Mouse (Mus musculus) midbrain, embryonic 15.5 days (tissue): ENCODE measurements around the gene Cyp1a2. TPM values are rescaled to one million over a fixed set of nuclear protein-coding genes. Genes with fewer than 3 reads are reported as not detected.

Source experiments
- ATAC-seq: fragments of 200-750 bp; cut with Nextera tagmentation; replicated peaks from 2 replicates; pipeline ENCODE4 v1.8.0; 2017; ENCODE audit warnings: moderate TSS enrichment
- H3K27ac ChIP-seq: fragments of 300-500 bp; sonication (generic); 2 replicates; pipeline ENCODE4 v1.5.1; 2015; ENCODE audit warnings: mild to moderate bottlenecking, inconsistent platforms
- H3K27me3 ChIP-seq: fragments of 300-500 bp; sonication (generic); replicated peaks from 2 replicates; pipeline ENCODE4 v1.6.1; 2015; ENCODE audit warnings: inconsistent platforms
- H3K36me3 ChIP-seq: fragments of 300-500 bp; sonication (generic); replicated peaks from 2 replicates; pipeline ENCODE4 v1.6.1; 2015; ENCODE audit warnings: inconsistent platforms
- H3K4me1 ChIP-seq: fragments of 300-500 bp; sonication (generic); 2 replicates; pipeline ENCODE4 v1.6.1; 2015; ENCODE audit warnings: inconsistent platforms
- H3K4me2 ChIP-seq: fragments of 300-500 bp; sonication (generic); 2 replicates; pipeline ENCODE4 v1.6.1; 2015; ENCODE audit warnings: inconsistent platforms, mild to moderate bottlenecking, moderate library complexity
- H3K4me3 ChIP-seq: fragments of 300-500 bp; sonication (generic); 2 replicates; pipeline ENCODE4 v1.5.1; 2015; ENCODE audit warnings: mild to moderate bottlenecking, inconsistent platforms
- H3K9ac ChIP-seq: fragments of 300-500 bp; sonication (generic); 2 replicates; pipeline ENCODE4 v1.6.1; 2015; ENCODE audit warnings: mild to moderate bottlenecking, inconsistent platforms
- H3K9me3 ChIP-seq: fragments of 300-500 bp; sonication (generic); 2 replicates; pipeline ENCODE4 v1.6.1; 2016; ENCODE audit warnings: inconsistent platforms
- WGBS: fragments of 180-500 bp; shearing (Covaris S2); methylation state at CpG from one replicate; pipeline ENCODE4 v1.1.7; 2015; ENCODE audit warnings: mixed read lengths; 5-methylcytosine and 5-hydroxymethylcytosine counted together
- polyA plus RNA-seq: library from polyadenylated mRNA; unstranded; fragments of >200 nt; fragmentation: Nextera tagmentation; extraction: Ambion mirVana; gene quantifications from 2 replicates; pipeline ENCODE4 v1.2.1, GENCODE M21; 2015

The Cyp1a2 gene
- polyA plus RNA-seq, 1 experiment from 2014 or later, result not detected

- Histone ChIP-seq H3K27ac (no peak overlapping the region), H3K4me1 (peaks cover 15% of the 10 kb centered on the region), H3K4me2 (no peak overlapping the region), H3K36me3 (no peaks in the 10 kb centered on the region), H3K4me3 (no peak overlapping the region), H3K9me3 (no peaks in the 10 kb centered on the region), H3K9ac (no peak overlapping the region), H3K27me3 (peaks cover 10% of the 10 kb centered on the region)
- WGBS, result 79% methylated on average over 1 of the region's 1 CpGs
- no peak for ATAC-seq
These were observed 15.1 kb upstream of the Cyp1a2 start for GRCm38 (mm10) chr9:57698466-57699150.

- Histone ChIP-seq H3K9ac (no peak overlapping the region), H3K9me3 (no peaks in the 10 kb centered on the region), H3K36me3 (no peaks in the 10 kb centered on the region), H3K27me3 (peaks cover 10% of the 10 kb centered on the region), H3K4me1 (peaks cover 15% of the 10 kb centered on the region), H3K4me3 (no peak overlapping the region), H3K27ac (no peak overlapping the region), H3K4me2 (no peak overlapping the region)
- ATAC-seq, result peak; percentile 50; the same call in 1 of the 2 replicates
- 18% methylated on average over 4 of the region's 4 CpGs for WGBS
These were observed 13.9 kb upstream of the Cyp1a2 start for GRCm38 (mm10) chr9:57697380-57697779.

- Histone ChIP-seq H3K4me1 (peaks cover 15% of the 10 kb centered on the region), H3K9me3 (no peaks in the 10 kb centered on the region), H3K4me2 (peak overlapping the region; percentile 96), H3K36me3 (no peaks in the 10 kb centered on the region), H3K27ac (0 out of 2 replicates have a peak overlapping the region, but pooled peaks have one; percentile 15), H3K27me3 (peaks cover 10% of the 10 kb centered on the region), H3K4me3 (peak overlapping the region; percentile 50), H3K9ac (peak overlapping the region; percentile 65)
- under 1% methylated on average over 42 of the region's 42 CpGs for WGBS
- ATAC-seq, result peak; percentile 83
These were observed 13.1 kb upstream of the Cyp1a2 start for GRCm38 (mm10) chr9:57696380-57697285.

GRCm38 (mm10) chr9:57694108-57694507 lies 10.6 kb upstream of the Cyp1a2 start:
- WGBS, result 94% methylated on average over 2 of the region's 2 CpGs
- H3K9ac ChIP-seq, result no peak overlapping the region
- H3K9me3 ChIP-seq, result no peaks in the 10 kb centered on the region
- H3K36me3 ChIP-seq, result no peaks in the 10 kb centered on the region
- H3K4me3 ChIP-seq, result no peak overlapping the region
- peaks cover 10% of the 10 kb centered on the region for H3K27me3 ChIP-seq
- H3K27ac ChIP-seq, result no peak overlapping the region
- peaks cover 15% of the 10 kb centered on the region for H3K4me1 ChIP-seq
- no peak overlapping the region for H3K4me2 ChIP-seq
- ATAC-seq, result no peak

- Histone ChIP-seq H3K9me3 (no peaks in the 10 kb centered on the region), H3K9ac (no peak overlapping the region), H3K4me2 (no peak overlapping the region), H3K27me3 (no peaks in the 10 kb centered on the region), H3K36me3 (no peaks in the 10 kb centered on the region), H3K4me3 (no peak overlapping the region), H3K4me1 (no peaks in the 10 kb centered on the region), H3K27ac (no peak overlapping the region)
- no peak for ATAC-seq
- 88% methylated on average over 2 of the region's 2 CpGs for WGBS
These were observed 5.1 kb upstream of the Cyp1a2 start for GRCm38 (mm10) chr9:57688606-57689005.

- 52% methylated on average over 2 of the region's 2 CpGs for WGBS
- ATAC-seq, result no peak
- Histone ChIP-seq H3K4me2 (no peak overlapping the region), H3K36me3 (no peaks in the 10 kb centered on the region), H3K4me1 (no peaks in the 10 kb centered on the region), H3K27ac (no peak overlapping the region), H3K27me3 (no peaks in the 10 kb centered on the region), H3K9ac (no peak overlapping the region), H3K4me3 (no peak overlapping the region), H3K9me3 (no peaks in the 10 kb centered on the region)
These were observed 4.7 kb upstream of the Cyp1a2 start for GRCm38 (mm10) chr9:57688158-57688557.

- 91% methylated on average over 2 of the region's 2 CpGs for WGBS
- Histone ChIP-seq H3K9me3 (no peaks in the 10 kb centered on the region), H3K9ac (no peak within 1 kb of the TSS), H3K4me1 (no peaks in the 10 kb centered on the region), H3K4me3 (no peak within 1 kb of the TSS), H3K27me3 (no peaks in the 10 kb centered on the region), H3K36me3 (no peaks in the 10 kb centered on the region), H3K27ac (no peak within 1 kb of the TSS), H3K4me2 (no peak within 1 kb of the TSS)
- ATAC-seq, result no peak
These were observed 4.2 kb upstream of the Cyp1a2 start, which contains the start of gene Cyp1a1 for GRCm38 (mm10) chr9:57687751-57688150. Cyp1a1 (plus strand) TSS chr9:57687928.

- Histone ChIP-seq H3K9me3 (no peaks in the 10 kb centered on the region), H3K4me3 (no peak overlapping the region), H3K27ac (no peak overlapping the region), H3K4me2 (no peak overlapping the region), H3K4me1 (no peaks in the 10 kb centered on the region), H3K27me3 (no peaks in the 10 kb centered on the region), H3K9ac (no peak overlapping the region), H3K36me3 (no peaks in the 10 kb centered on the region)
- WGBS, result 87% methylated on average over 5 of the region's 5 CpGs
- ATAC-seq, result no peak
These were observed 2.5 kb upstream of the Cyp1a2 start for GRCm38 (mm10) chr9:57686011-57686410.

- H3K36me3 ChIP-seq, result no peaks in the 10 kb centered on the region
- no peaks in the 10 kb centered on the region for H3K4me1 ChIP-seq
- H3K27me3 ChIP-seq, result no peaks in the 10 kb centered on the region
- no peaks in the 10 kb centered on the region for H3K9me3 ChIP-seq
- H3K27ac ChIP-seq, result no peak overlapping the region
- ATAC-seq, result no peak
- H3K9ac ChIP-seq, result no peak overlapping the region
- no peak overlapping the region for H3K4me2 ChIP-seq
- H3K4me3 ChIP-seq, result no peak overlapping the region
- WGBS, result 85% methylated on average over 10 of the region's 10 CpGs
These were observed 2.1 kb downstream of the Cyp1a2 start for GRCm38 (mm10) chr9:57681411-57681810.

- no peak overlapping the region for H3K9ac ChIP-seq
- WGBS, result 90% methylated on average over 5 of the region's 5 CpGs
These were observed 12.0 kb downstream of the Cyp1a2 start for GRCm38 (mm10) chr9:57671500-57671899.

GRCm38 (mm10) chr9:57671037-57671436 lies 12.5 kb downstream of the Cyp1a2 start:
- Histone ChIP-seq H3K36me3 (no peaks in the 10 kb centered on the region), H3K4me3 (no peak overlapping the region), H3K4me2 (no peak overlapping the region), H3K4me1 (no peaks in the 10 kb centered on the region), H3K9ac (no peak overlapping the region), H3K27me3 (no peaks in the 10 kb centered on the region), H3K9me3 (no peaks in the 10 kb centered on the region), H3K27ac (no peak overlapping the region)
- no peak for ATAC-seq
- 94% methylated on average over 4 of the region's 4 CpGs for WGBS

More at GRCm38 (mm10) chr9:57671500-57671899, 12.0 kb downstream of the Cyp1a2 start:
- ATAC-seq, result no peak
- Histone ChIP-seq H3K27me3 (no peaks in the 10 kb centered on the region), H3K27ac (no peak overlapping the region), H3K4me1 (no peaks in the 10 kb centered on the region), H3K9me3 (no peaks in the 10 kb centered on the region), H3K36me3 (no peaks in the 10 kb centered on the region), H3K4me3 (no peak overlapping the region), H3K4me2 (no peak overlapping the region)

- WGBS, result 76% methylated on average over 3 of the region's 3 CpGs
- no peak overlapping the region for H3K9ac ChIP-seq
- no peaks in the 10 kb centered on the region for H3K4me1 ChIP-seq
- H3K4me3 ChIP-seq, result no peak overlapping the region
- no peaks in the 10 kb centered on the region for H3K36me3 ChIP-seq
- no peak for ATAC-seq
- no peak overlapping the region for H3K4me2 ChIP-seq
- H3K27ac ChIP-seq, result no peak overlapping the region
- H3K9me3 ChIP-seq, result no peaks in the 10 kb centered on the region
- 0 out of 2 replicates have a peak, but pooled peaks cover under 1% of the 10 kb centered on the region for H3K27me3 ChIP-seq
These were observed 13.9 kb downstream of the Cyp1a2 start for GRCm38 (mm10) chr9:57669566-57669965.
